Mouse (Mus musculus): ENCODE data around the gene Gm20388.

Gm20388 gene

DNA sequence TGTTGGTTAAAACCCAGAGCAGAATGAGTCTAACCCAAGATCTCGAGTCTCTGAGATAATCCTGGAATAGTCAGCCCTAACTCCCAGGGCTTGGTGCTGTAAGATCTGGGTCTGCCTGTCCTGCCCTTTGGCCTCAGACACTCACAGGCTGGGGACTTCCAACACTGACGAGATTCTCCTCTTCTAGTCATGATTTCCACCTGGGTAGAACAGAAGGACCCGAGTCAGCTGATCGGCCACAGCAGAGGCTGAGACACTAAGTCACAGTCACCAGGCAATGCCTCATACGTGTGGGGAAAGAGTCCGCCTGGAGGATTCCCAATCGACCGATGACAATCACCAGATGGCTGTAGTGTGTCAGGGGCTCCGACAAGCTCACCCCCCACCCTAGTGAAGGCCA is 3785.5 kb downstream of the Gm20388 start:
- no peak for DNase-seq (ENCODE audit: low read depth, low spot score)

GRCm38 (mm10) chr8:123697329-123697728 is 3786.7 kb downstream of the Gm20388 start:
- DNase-seq (ENCODE audit: low read depth, low spot score), result no peak

- no peak for DNase-seq (ENCODE audit: low read depth, low spot score)
Measured at GRCm38 (mm10) chr8:123700399-123701070, 3789.9 kb downstream of the Gm20388 start.

- no peak for DNase-seq (ENCODE audit: low read depth, low spot score)
Measured at GRCm38 (mm10) chr8:123701952-123702587, 3791.4 kb downstream of the Gm20388 start.

DNA sequence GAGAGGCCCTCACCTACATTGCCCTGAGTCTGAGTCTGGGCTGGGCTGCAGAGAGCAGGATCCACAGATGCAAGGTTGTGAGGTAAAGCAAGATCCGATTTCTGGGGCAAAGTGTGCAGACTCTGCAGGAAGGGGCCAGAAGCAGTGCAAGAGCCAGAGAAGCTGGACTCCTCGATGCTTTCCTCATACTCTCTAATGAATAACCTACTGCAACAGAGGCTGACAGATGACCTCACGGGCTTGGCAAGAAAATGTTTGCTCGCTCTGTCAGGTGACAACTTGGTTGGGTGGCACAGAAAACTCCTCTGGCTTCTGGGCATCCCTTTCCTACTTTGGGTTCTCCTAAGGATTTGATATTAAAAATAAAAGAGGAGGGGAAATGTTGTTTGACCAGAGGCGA is 3794.7 kb downstream of the Gm20388 start:
- DNase-seq (ENCODE audit: low read depth, low spot score), result no peak

GRCm38 (mm10) chr8:123707137-123707536 is 3796.5 kb downstream of the Gm20388 start:
- no peak for DNase-seq (ENCODE audit: low read depth, low spot score)

- peak; percentile 34 for DNase-seq (ENCODE audit: low read depth, low spot score)
Measured at GRCm38 (mm10) chr8:123708729-123709128, 3798.1 kb downstream of the Gm20388 start.

- no peak for DNase-seq (ENCODE audit: low read depth, low spot score)
Measured at GRCm38 (mm10) chr8:123710335-123710734, 3799.7 kb downstream of the Gm20388 start.

GRCm38 (mm10) chr8:123714451-123714850 is 3803.8 kb downstream of the Gm20388 start:
- no peak for DNase-seq (ENCODE audit: low read depth, low spot score)

- DNase-seq (ENCODE audit: low read depth, low spot score), result no peak
Measured at GRCm38 (mm10) chr8:123715916-123716592, 3805.4 kb downstream of the Gm20388 start.

DNA sequence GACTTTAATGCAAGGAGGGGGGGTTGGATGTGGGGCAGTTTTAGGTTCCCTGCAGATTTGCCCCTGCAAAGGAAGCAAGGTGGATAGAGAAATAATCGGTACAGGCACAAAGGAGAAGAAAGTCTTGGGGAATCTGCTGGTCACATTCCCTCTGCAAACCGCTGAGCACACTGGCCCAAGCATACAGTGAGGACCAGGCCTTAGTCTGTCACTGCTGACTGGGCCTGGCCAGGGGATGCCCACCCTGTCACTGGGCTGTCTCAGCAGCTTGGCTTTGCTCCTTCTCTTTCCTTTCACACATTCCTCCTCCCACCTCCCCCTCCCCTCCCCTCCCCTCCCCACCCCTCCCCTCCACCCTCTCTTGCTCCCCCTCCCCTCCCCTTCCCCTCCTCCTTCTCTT is 3806.5 kb downstream of the Gm20388 start:
- no peak for DNase-seq (ENCODE audit: low read depth, low spot score)

DNA sequence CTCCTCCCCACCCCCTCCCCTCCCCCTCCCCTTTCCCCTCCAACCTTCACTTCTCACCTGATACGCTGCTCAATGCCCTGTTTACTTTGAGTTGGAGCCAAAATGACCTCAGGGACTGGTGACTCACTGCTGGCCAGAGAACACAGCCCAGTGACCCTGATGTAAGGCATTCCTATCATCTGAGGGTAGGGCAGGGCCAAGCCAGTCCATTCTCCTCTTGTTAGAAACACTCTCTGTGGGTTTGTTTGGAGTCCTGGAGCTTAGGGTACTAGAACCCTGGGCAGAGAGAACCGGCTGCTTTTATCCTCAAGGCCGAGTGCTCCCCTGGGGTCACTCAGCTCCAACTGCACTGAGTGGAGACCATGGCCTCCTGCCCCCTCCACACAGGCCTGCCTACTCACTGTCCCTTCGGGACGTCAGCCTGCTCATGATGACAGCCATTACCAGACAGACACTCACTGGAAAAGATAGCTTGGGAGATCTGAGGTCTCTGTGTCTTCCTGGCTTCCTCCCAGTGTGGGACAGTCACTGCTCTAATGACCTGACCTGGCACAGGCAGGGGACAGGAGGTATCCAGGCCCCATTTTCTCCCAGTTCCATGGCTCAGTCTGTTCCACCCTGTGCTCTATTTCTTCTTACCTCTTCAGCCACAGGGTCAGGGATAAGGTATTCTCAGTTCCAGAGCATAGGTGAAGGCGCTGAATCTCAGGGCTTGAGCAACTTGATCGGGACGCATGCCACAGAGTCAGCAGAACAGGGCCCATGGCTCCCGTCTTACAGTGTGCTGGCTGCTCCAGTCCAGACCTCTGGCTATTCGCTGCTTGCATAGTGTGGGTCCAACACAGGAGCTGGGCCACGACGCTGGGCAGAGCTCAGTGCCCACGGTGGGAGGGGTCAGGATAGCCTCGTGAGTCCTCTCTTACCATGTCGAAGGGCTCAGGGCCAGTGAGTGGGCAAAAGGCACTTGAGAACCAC is 3807.2 kb downstream of the Gm20388 start:
- no peak for DNase-seq (ENCODE audit: low read depth, low spot score)

GRCm38 (mm10) chr8:123718752-123719151 is 3808.1 kb downstream of the Gm20388 start:
- peak; percentile 33 for DNase-seq (ENCODE audit: low read depth, low spot score)

- no peak for DNase-seq (ENCODE audit: low read depth, low spot score)
Measured at GRCm38 (mm10) chr8:123719280-123719679, 3808.6 kb downstream of the Gm20388 start.

DNA sequence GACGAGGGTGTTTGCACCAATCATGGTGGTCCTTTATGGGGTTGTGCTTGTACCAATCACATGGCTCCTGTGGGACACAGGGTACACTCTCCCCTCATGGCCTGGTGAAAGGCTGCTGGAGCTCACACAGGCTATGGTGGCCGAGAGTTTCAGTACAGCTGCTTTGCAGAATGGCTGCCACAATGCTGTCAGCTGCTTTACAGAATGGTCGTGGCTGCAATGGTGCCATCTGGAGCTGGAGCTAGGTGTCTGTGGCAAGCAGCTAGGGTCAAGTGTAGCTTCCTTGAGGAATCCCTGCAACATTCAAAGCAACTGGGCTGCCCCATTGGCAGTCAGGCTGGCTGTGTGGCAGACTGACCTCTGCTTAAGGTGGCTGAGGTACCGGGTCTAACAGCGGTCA is 3809.2 kb downstream of the Gm20388 start:
- DNase-seq (ENCODE audit: low read depth, low spot score), result no peak

DNA sequence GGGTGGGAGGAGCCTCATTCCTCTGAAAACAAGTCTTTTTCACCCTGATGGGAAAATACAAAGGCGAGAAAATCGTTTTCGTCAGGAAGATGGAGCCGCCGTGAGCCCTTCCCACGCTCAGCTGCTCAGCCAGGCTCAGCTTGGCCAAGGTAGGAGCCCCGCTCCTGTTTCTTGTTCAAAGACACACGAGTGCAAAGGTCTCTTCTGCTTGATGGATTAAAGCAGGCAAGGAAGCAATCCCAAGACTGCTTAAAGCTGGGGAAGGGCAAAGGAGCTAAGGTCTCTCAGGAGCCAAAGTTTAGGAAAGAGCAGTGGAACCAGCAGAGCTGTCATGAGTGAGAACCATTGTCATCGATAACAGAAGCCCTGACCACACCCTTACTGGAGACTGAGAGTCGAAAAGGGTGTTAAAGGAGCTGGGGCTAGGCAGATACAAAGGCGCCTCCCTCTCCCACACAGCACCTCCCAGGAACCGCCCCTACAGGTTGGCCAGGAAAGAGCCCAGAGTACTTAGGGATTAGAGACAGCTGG is 3809.9 kb downstream of the Gm20388 start:
- DNase-seq (ENCODE audit: low read depth, low spot score), result peak; percentile 94

- peak; percentile 96 for DNase-seq (ENCODE audit: low read depth, low spot score)
Measured at GRCm38 (mm10) chr8:123722245-123722644, 3811.6 kb downstream of the Gm20388 start.

GRCm38 (mm10) chr8:123724752-123725151 is 3814.1 kb downstream of the Gm20388 start:
- no peak for DNase-seq (ENCODE audit: low read depth, low spot score)

- no peak for DNase-seq (ENCODE audit: low read depth, low spot score)
Measured at GRCm38 (mm10) chr8:123725261-123725660, 3814.6 kb downstream of the Gm20388 start.

DNA sequence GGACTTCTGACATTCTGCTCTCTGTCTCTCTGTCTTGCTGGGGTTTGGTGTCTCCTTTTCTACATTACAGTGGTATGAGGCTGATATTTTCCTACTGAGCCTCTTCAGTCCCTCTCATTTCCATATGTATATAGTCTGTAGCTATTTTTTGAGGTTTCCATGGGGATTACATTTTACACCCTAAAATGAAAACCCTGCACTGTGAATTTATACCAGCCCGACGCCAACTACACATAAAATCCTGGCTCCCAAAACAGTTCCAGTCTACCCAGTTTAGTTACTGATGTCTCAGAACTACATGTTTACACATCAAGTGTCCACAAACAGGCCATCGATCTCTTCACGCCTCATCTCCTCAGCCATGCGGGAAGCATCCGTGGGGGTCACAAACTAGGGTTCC is 3816.1 kb downstream of the Gm20388 start:
- DNase-seq (ENCODE audit: low read depth, low spot score), result no peak

- DNase-seq (ENCODE audit: low read depth, low spot score), result no peak
Measured at GRCm38 (mm10) chr8:123729055-123729785, 3818.6 kb downstream of the Gm20388 start.

All from ES-CJ7 (cell line).